Mouse (Mus musculus): ENCODE results near the gene Tmem132a. TPM values are rescaled to one million over a fixed set of nuclear protein-coding genes. Genes with fewer than 3 reads are reported as not detected.
A peak's percentile ranks its signal among the peaks of the same experiment; 100 is the strongest.

The Tmem132a gene
- polyA plus RNA-seq, 1 experiment from 2014 or later = 87.0 TPM

- ATAC-seq (ENCODE audit: insufficient number of reproducible peaks, low FRiP score, low TSS enrichment, low read depth) (peak; percentile 90), DNase-seq (ENCODE audit: low spot score) (peak; percentile 91)
- H3K9me3 ChIP-seq (ENCODE audit: control insufficient read depth, low read length) = no peaks in the 10 kb centered on the region
- under 1% methylated on average over 43 of the region's 43 CpGs for WGBS
- peaks cover 27% of the 10 kb centered on the region for H3K36me3 ChIP-seq (ENCODE audit: control insufficient read depth, insufficient read depth, low read length)
- peak overlapping the region; percentile 85 for H3K4me2 ChIP-seq (ENCODE audit: low read depth, severe bottlenecking)
- peak overlapping the region; percentile 96 for H3K9ac ChIP-seq (ENCODE audit: low read length)
- peak overlapping the region; percentile 67 for H3K4me3 ChIP-seq (ENCODE audit: low read depth, low read length)
- H3K27me3 ChIP-seq (ENCODE audit: control insufficient read depth, insufficient read depth, low read length) = no peaks in the 10 kb centered on the region
- peak overlapping the region; percentile 88 for H3K27ac ChIP-seq (replicated peaks; ENCODE audit: low read depth, low read length)
- H3K4me1 ChIP-seq (ENCODE audit: control insufficient read depth, insufficient read depth, low read length) = peaks cover 10% of the 10 kb centered on the region
Measured at GRCm38 (mm10) chr19:10869241-10869885, 377 bp downstream of the Tmem132a start.

- peaks cover 10% of the 10 kb centered on the region for H3K4me1 ChIP-seq (ENCODE audit: control insufficient read depth, insufficient read depth, low read length)
- peaks cover 27% of the 10 kb centered on the region for H3K36me3 ChIP-seq (ENCODE audit: control insufficient read depth, insufficient read depth, low read length)
- peak overlapping the region; percentile 96 for H3K9ac ChIP-seq (ENCODE audit: low read length)
- no peak overlapping the region for H3K27ac ChIP-seq (replicated peaks; ENCODE audit: low read depth, low read length)
- ATAC-seq (ENCODE audit: insufficient number of reproducible peaks, low FRiP score, low TSS enrichment, low read depth) (peak; percentile 11; the same call in 1 of the 2 replicates), DNase-seq (ENCODE audit: low spot score) (peak; percentile 56)
- 1% methylated on average over 17 of the region's 17 CpGs for WGBS
- no peaks in the 10 kb centered on the region for H3K27me3 ChIP-seq (ENCODE audit: control insufficient read depth, insufficient read depth, low read length)
- H3K4me3 ChIP-seq (ENCODE audit: low read depth, low read length) = peak overlapping the region; percentile 67
- peak overlapping the region; percentile 85 for H3K4me2 ChIP-seq (ENCODE audit: low read depth, severe bottlenecking)
- no peaks in the 10 kb centered on the region for H3K9me3 ChIP-seq (ENCODE audit: control insufficient read depth, low read length)
Measured at GRCm38 (mm10) chr19:10868623-10869141, 1.1 kb downstream of the Tmem132a start.

- DNase-seq (ENCODE audit: low spot score) (no peak), ATAC-seq (ENCODE audit: insufficient number of reproducible peaks, low FRiP score, low TSS enrichment, low read depth) (no peak)
- H3K9ac ChIP-seq (ENCODE audit: low read length) = peak overlapping the region; percentile 96
- H3K4me2 ChIP-seq (ENCODE audit: low read depth, severe bottlenecking) = peak overlapping the region; percentile 85
- no peaks in the 10 kb centered on the region for H3K9me3 ChIP-seq (ENCODE audit: control insufficient read depth, low read length)
- peaks cover 27% of the 10 kb centered on the region for H3K36me3 ChIP-seq (ENCODE audit: control insufficient read depth, insufficient read depth, low read length)
- H3K27ac ChIP-seq (replicated peaks; ENCODE audit: low read depth, low read length) = no peak overlapping the region
- 32% methylated on average over 5 of the region's 5 CpGs for WGBS
- peak overlapping the region; percentile 67 for H3K4me3 ChIP-seq (ENCODE audit: low read depth, low read length)
- H3K4me1 ChIP-seq (ENCODE audit: control insufficient read depth, insufficient read depth, low read length) = peaks cover 10% of the 10 kb centered on the region
- no peaks in the 10 kb centered on the region for H3K27me3 ChIP-seq (ENCODE audit: control insufficient read depth, insufficient read depth, low read length)
Measured at GRCm38 (mm10) chr19:10867946-10868622, 1.7 kb downstream of the Tmem132a start.

- Histone ChIP-seq H3K27ac (replicated peaks; ENCODE audit: low read depth, low read length) (no peak overlapping the region), H3K9me3 (ENCODE audit: control insufficient read depth, low read length) (no peaks in the 10 kb centered on the region), H3K4me1 (ENCODE audit: control insufficient read depth, insufficient read depth, low read length) (peaks cover 10% of the 10 kb centered on the region), H3K4me3 (ENCODE audit: low read depth, low read length) (no peak overlapping the region), H3K4me2 (ENCODE audit: low read depth, severe bottlenecking) (no peak overlapping the region), H3K9ac (ENCODE audit: low read length) (no peak overlapping the region), H3K27me3 (ENCODE audit: control insufficient read depth, insufficient read depth, low read length) (no peaks in the 10 kb centered on the region), H3K36me3 (ENCODE audit: control insufficient read depth, insufficient read depth, low read length) (peaks cover 31% of the 10 kb centered on the region)
- no peak for ATAC-seq (ENCODE audit: insufficient number of reproducible peaks, low FRiP score, low TSS enrichment, low read depth)
- WGBS = 88% methylated on average over 13 of the region's 13 CpGs
- DNase-seq (ENCODE audit: low spot score) = no peak
Measured at GRCm38 (mm10) chr19:10866351-10866750, 3.4 kb downstream of the Tmem132a start.

DNA sequence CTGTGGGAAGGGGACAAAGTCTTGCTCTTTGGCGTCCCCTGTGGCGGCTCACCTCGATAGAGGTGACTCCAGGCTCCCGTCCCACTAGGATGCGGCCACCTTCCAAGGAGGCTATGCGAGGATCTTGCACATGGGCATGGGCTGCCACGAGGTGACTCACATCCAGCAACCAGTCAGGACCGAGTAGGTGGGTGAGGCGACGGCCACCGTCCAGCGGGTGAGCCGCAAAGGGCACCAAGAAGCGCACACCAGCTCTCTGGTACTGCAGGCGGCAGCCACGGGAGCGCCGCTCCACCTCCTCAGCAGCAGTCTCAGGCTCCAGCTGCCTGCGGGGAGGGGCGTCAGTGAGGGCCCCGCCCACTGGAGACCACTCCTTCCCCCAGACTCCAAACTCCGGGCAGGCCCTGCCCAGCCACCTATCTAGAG is 9.7 kb downstream of the Tmem132a start:
- WGBS = 43% methylated on average over 22 of the region's 22 CpGs
- H3K27ac ChIP-seq (replicated peaks; ENCODE audit: low read depth, low read length) = no peak overlapping the region
- H3K27me3 ChIP-seq (ENCODE audit: control insufficient read depth, insufficient read depth, low read length) = no peaks in the 10 kb centered on the region
- H3K9me3 ChIP-seq (ENCODE audit: control insufficient read depth, low read length) = no peaks in the 10 kb centered on the region
- DNase-seq (ENCODE audit: low spot score) (peak; percentile 42), ATAC-seq (ENCODE audit: insufficient number of reproducible peaks, low FRiP score, low TSS enrichment, low read depth) (no peak)
- no peaks in the 10 kb centered on the region for H3K4me1 ChIP-seq (ENCODE audit: control insufficient read depth, insufficient read depth, low read length)
- H3K36me3 ChIP-seq (ENCODE audit: control insufficient read depth, insufficient read depth, low read length) = peaks cover 33% of the 10 kb centered on the region
- no peak overlapping the region for H3K4me2 ChIP-seq (ENCODE audit: low read depth, severe bottlenecking)
- H3K4me3 ChIP-seq (ENCODE audit: low read depth, low read length) = no peak overlapping the region
- no peak overlapping the region for H3K9ac ChIP-seq (ENCODE audit: low read length)

DNA sequence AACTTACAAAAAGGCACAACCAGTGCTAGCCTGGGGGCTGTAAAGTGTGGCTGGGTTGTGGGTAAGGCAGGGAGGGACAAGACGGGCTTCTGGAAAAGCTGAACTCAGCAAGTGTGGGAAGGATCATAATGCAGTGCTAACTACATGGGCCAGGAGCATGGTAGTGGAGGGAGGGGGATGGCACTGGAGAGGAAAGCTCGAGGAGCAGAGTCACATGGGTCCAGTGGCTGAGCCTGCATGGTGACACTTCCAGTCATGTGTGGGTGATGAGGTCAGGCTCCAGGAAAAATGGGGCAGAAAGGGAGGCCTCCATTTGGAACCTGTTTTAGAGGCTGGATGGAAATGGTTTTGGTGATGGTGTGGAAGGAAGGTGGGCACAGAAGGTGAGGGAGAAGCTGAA is 13.2 kb downstream of the Tmem132a start:
- Histone ChIP-seq H3K27me3 (ENCODE audit: control insufficient read depth, insufficient read depth, low read length) (no peaks in the 10 kb centered on the region), H3K27ac (replicated peaks; ENCODE audit: low read depth, low read length) (no peak overlapping the region), H3K36me3 (ENCODE audit: control insufficient read depth, insufficient read depth, low read length) (peaks cover 15% of the 10 kb centered on the region; the same call in 1 of the 2 replicates), H3K9ac (ENCODE audit: low read length) (no peak overlapping the region), H3K4me2 (ENCODE audit: low read depth, severe bottlenecking) (no peak overlapping the region), H3K4me3 (ENCODE audit: low read depth, low read length) (no peak overlapping the region), H3K9me3 (ENCODE audit: control insufficient read depth, low read length) (no peaks in the 10 kb centered on the region), H3K4me1 (ENCODE audit: control insufficient read depth, insufficient read depth, low read length) (no peaks in the 10 kb centered on the region)
- DNase-seq (ENCODE audit: low spot score) (no peak), ATAC-seq (ENCODE audit: insufficient number of reproducible peaks, low FRiP score, low TSS enrichment, low read depth) (no peak)
- WGBS = 61% methylated on average over 2 of the region's 2 CpGs

- Histone ChIP-seq H3K9me3 (ENCODE audit: control insufficient read depth, low read length) (no peaks in the 10 kb centered on the region), H3K9ac (ENCODE audit: low read length) (no peak overlapping the region), H3K4me3 (ENCODE audit: low read depth, low read length) (no peak overlapping the region), H3K27me3 (ENCODE audit: control insufficient read depth, insufficient read depth, low read length) (no peaks in the 10 kb centered on the region), H3K4me1 (ENCODE audit: control insufficient read depth, insufficient read depth, low read length) (no peaks in the 10 kb centered on the region), H3K4me2 (ENCODE audit: low read depth, severe bottlenecking) (no peak overlapping the region), H3K27ac (replicated peaks; ENCODE audit: low read depth, low read length) (no peak overlapping the region), H3K36me3 (ENCODE audit: control insufficient read depth, insufficient read depth, low read length) (peaks cover 11% of the 10 kb centered on the region; the same call in 1 of the 2 replicates)
- DNase-seq (ENCODE audit: low spot score) = no peak
- ATAC-seq (ENCODE audit: insufficient number of reproducible peaks, low FRiP score, low TSS enrichment, low read depth) = no peak
- WGBS = 83% methylated on average over 3 of the region's 3 CpGs
Measured at GRCm38 (mm10) chr19:10855422-10855821, 14.3 kb downstream of the Tmem132a start.

DNA sequence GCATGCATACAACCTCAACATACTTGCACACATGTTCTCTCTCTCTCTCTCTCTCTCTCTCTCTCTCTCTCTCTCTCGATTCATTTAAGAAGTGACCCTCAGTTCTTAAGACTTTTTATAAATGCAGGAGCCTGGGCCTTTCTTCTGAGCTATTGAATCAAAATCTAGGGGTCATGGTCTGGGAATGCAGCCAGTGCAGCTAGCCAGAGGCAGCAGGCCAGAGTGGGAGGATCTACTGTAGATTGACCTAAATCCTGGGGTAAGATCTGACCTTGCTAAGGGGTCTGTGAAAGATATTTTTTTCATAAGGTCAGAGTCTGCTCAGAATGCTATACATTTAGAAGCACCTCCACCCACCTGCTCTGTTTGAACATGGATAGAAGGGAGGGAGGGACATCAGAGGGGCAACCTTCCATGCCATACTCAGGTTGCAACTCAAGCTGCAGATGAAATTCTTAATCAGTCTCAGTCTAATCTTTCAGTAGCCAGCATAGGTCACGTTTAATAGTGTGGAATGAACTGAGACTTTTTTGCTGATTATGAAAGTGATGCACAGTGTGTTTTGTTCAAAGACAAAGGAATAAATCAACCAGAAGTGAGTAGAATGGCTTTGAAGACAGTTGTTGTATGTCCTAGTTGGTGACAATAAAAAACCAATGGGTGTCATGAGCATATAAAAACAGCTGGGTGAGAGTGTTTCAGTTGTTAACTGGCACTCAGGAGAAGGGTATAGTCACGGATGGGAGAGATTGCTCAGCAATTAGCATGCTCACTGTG is 22.2 kb downstream of the Tmem132a start:
- DNase-seq (ENCODE audit: low spot score) (no peak), ATAC-seq (ENCODE audit: insufficient number of reproducible peaks, low FRiP score, low TSS enrichment, low read depth) (no peak)
- Histone ChIP-seq H3K9me3 (ENCODE audit: control insufficient read depth, low read length) (no peaks in the 10 kb centered on the region), H3K4me2 (ENCODE audit: low read depth, severe bottlenecking) (no peak overlapping the region), H3K27ac (replicated peaks; ENCODE audit: low read depth, low read length) (no peak overlapping the region), H3K36me3 (ENCODE audit: control insufficient read depth, insufficient read depth, low read length) (no peaks in the 10 kb centered on the region), H3K4me3 (ENCODE audit: low read depth, low read length) (no peak overlapping the region), H3K4me1 (ENCODE audit: control insufficient read depth, insufficient read depth, low read length) (no peaks in the 10 kb centered on the region), H3K27me3 (ENCODE audit: control insufficient read depth, insufficient read depth, low read length) (no peaks in the 10 kb centered on the region), H3K9ac (ENCODE audit: low read length) (no peak overlapping the region)
- 69% methylated on average over 3 of the region's 3 CpGs for WGBS
